Mouse (Mus musculus) liver, adult 2 months (tissue): Measurements from ENCODE around the gene Myrip.

Source experiments
- CTCF ChIP-seq: fragments of 200-500 bp; IDR thresholded peaks from 2 replicates; pipeline ENCODE4 v1.5.1; 2011; ENCODE audit warnings: low read depth, low read length, control low read depth
- POLR2A ChIP-seq: fragments of 200-500 bp; IDR thresholded peaks from 2 replicates; pipeline ENCODE4 v1.6.1; 2011; ENCODE audit warnings: low read length, control low read depth; ENCODE audit not compliant: insufficient read depth; ENCODE audit errors: extremely low read depth

- no peak for TF ChIP-seq POLR2A
- TF ChIP-seq CTCF, result no peak
These were observed 37.3 kb upstream of the Myrip start for GRCm38 (mm10) chr9:120263994-120264393.
